Mouse (Mus musculus): Measurements from ENCODE around the gene Itgav. TPM values are rescaled to one million over a fixed set of nuclear protein-coding genes. Genes with fewer than 3 reads are reported as not detected.

The Itgav gene
- polyA plus RNA-seq, 1 experiment from 2014 or later = 75.3 TPM

DNA sequence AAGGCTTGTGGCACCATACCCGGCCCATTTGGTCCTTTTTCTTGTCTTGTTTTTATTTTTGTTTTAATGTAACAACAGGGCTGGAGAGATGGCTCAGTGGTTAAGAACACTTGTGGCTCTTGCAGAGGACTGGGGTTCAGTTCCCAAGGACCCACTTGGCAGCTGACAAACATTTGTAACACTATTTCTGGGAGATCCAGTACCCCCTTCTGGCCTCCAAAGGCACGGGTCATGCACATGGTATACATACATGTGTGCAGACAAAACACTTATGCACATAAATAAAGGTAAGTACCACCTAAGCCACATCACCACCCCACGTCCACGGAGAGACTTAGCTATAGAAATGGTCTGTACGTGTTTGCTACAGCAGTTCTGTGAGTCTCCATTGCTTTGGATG lies 12.6 kb downstream of the Itgav start:
- Histone ChIP-seq H3K4me2 (ENCODE audit: low read depth, low read length) (no peak overlapping the region), H3K9ac (ENCODE audit: low read length) (no peak overlapping the region), H3K27me3 (ENCODE audit: control insufficient read depth, insufficient read depth, low read depth, low read length) (no peaks in the 10 kb centered on the region), H3K4me3 (ENCODE audit: low read length) (no peak overlapping the region), H3K4me1 (replicated peaks; ENCODE audit: control insufficient read depth, insufficient read depth, low read length) (peaks cover 22% of the 10 kb centered on the region), H3K36me3 (ENCODE audit: control insufficient read depth, insufficient read depth, low read length) (peaks cover 8% of the 10 kb centered on the region), H3K9me3 (ENCODE audit: control insufficient read depth, low read length) (no peaks in the 10 kb centered on the region), H3K27ac (ENCODE audit: low read length) (no peak overlapping the region)
- ATAC-seq (ENCODE audit: low read depth) = no peak
- 89% methylated on average over 5 of the region's 5 CpGs for WGBS

DNA sequence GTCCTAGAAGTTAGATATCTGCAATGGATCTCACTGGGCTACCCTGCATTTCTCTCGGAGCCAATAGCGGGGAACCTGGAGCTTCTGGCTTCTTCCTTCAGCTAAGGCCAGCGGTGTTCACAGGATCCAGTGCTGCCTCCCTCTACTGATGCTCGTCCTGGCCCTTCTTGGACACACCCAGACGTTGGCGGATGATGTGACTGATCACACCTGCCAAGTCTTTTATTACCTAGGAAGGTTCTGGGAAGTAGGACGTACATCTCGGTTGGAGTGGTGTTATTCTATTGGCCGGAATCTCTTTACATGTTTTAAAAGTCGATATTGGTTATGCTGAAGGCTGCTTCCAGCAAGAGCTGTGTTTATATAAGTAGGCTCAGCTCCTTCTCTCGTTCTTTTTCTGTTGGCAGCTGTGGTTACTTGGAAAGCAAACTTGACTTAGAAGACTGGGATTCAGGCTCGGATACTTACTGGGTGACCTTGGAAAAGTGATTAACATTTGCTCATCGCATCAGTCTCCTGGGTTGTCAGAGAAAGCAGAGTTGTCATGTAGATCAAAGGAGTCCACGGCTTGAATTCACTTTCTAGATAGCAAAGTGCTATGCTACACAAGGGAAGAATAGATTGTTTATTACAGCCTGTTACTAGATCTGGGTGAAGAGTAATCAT lies 14.5 kb downstream of the Itgav start:
- no peaks in the 10 kb centered on the region for H3K9me3 ChIP-seq (ENCODE audit: control insufficient read depth, low read length)
- no peak overlapping the region for H3K27ac ChIP-seq (ENCODE audit: low read length)
- no peaks in the 10 kb centered on the region for H3K27me3 ChIP-seq (ENCODE audit: control insufficient read depth, insufficient read depth, low read depth, low read length)
- H3K4me2 ChIP-seq (ENCODE audit: low read depth, low read length) = no peak overlapping the region
- ATAC-seq (ENCODE audit: low read depth) = no peak
- peaks cover 26% of the 10 kb centered on the region for H3K4me1 ChIP-seq (replicated peaks; ENCODE audit: control insufficient read depth, insufficient read depth, low read length)
- H3K36me3 ChIP-seq (ENCODE audit: control insufficient read depth, insufficient read depth, low read length) = peaks cover 8% of the 10 kb centered on the region
- no peak overlapping the region for H3K4me3 ChIP-seq (ENCODE audit: low read length)
- 69% methylated on average over 14 of the region's 14 CpGs for WGBS
- no peak overlapping the region for H3K9ac ChIP-seq (ENCODE audit: low read length)

DNA sequence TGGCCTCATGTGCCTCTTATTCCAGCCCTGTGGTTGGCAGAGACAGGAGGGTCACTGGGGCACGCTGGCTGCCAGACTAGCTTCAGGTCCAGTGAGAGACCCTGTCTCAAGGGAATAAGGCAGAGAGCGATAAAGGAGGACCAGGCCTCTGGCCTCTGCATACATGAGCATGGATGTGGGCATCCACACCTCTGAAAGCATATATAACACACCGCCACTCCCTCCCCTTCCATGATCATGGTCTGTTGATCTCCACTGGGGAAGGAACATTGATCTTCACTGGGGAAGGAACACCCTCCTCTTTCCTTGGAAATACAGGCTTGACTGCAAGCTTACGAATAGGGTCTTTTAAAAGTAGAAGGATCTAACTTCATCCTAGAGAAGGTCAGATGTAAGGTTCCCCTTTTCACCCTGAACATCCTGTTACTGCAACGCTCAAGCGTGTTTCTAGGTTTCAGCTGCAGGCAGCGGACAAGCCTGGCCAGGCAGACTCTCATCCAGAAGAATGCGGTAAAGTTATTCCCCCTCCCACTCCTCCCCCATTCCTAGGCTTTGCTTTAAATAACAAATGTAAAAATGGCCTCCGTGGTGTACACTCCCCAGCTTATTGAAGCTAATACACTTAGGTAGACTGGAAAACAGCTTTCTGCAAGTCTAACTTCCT lies 15.4 kb downstream of the Itgav start:
- Histone ChIP-seq H3K4me2 (ENCODE audit: low read depth, low read length) (no peak overlapping the region), H3K27ac (ENCODE audit: low read length) (no peak overlapping the region), H3K9me3 (ENCODE audit: control insufficient read depth, low read length) (no peaks in the 10 kb centered on the region), H3K4me3 (ENCODE audit: low read length) (no peak overlapping the region), H3K4me1 (replicated peaks; ENCODE audit: control insufficient read depth, insufficient read depth, low read length) (peaks cover 26% of the 10 kb centered on the region), H3K27me3 (ENCODE audit: control insufficient read depth, insufficient read depth, low read depth, low read length) (no peaks in the 10 kb centered on the region), H3K36me3 (ENCODE audit: control insufficient read depth, insufficient read depth, low read length) (peaks cover 8% of the 10 kb centered on the region), H3K9ac (ENCODE audit: low read length) (no peak overlapping the region)
- WGBS = 58% methylated on average over 9 of the region's 9 CpGs
- ATAC-seq (ENCODE audit: low read depth) = peak; percentile 21; the same call in 1 of the 2 replicates

DNA sequence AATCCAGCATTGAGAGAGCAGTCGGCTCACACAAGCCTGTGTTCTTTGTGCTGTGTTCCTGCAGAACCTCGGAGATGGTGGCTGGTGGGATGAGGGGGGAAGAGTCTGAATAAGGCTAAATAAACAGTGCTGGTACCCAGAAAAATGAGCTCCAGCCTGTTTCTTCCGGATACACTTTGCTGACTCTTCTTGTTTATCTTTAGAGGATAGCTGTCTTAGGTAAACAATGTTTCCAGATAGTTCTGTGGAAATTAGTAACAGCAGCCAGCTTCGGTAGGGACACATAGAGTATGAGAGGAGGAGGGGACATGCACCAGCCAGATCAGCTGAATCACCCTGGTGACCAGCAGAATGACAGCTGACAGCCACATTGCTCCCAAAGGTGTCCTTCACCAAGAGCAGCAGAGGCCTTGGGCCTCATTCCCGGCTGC lies 16.4 kb downstream of the Itgav start:
- WGBS = 19% methylated on average over 5 of the region's 5 CpGs
- no peak overlapping the region for H3K27ac ChIP-seq (ENCODE audit: low read length)
- H3K9ac ChIP-seq (ENCODE audit: low read length) = no peak overlapping the region
- H3K4me3 ChIP-seq (ENCODE audit: low read length) = no peak overlapping the region
- peaks cover 26% of the 10 kb centered on the region for H3K4me1 ChIP-seq (replicated peaks; ENCODE audit: control insufficient read depth, insufficient read depth, low read length)
- H3K27me3 ChIP-seq (ENCODE audit: control insufficient read depth, insufficient read depth, low read depth, low read length) = no peaks in the 10 kb centered on the region
- H3K4me2 ChIP-seq (ENCODE audit: low read depth, low read length) = no peak overlapping the region
- H3K9me3 ChIP-seq (ENCODE audit: control insufficient read depth, low read length) = no peaks in the 10 kb centered on the region
- peaks cover 8% of the 10 kb centered on the region for H3K36me3 ChIP-seq (ENCODE audit: control insufficient read depth, insufficient read depth, low read length)
- ATAC-seq (ENCODE audit: low read depth) = no peak

DNA sequence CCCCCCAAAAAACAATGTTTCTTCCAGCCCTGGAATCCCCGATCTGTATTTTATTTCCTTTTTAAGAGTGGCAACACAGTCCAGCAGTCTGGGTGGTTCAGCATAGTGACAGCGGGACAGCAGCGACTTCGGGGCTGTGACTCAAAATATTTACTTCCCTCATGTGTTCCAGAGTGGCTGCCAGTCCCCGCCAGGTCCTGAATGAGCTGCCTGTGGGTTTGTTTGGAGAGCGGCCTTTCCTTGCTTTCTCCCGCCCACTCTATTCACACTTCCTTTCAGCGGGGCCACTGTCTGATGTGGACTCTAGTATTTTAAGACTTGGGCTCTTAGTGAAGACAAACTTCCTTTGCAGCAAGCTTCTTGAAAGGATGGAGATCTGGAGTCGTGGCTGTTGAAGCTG lies 18.0 kb downstream of the Itgav start:
- Histone ChIP-seq H3K9me3 (ENCODE audit: control insufficient read depth, low read length) (no peaks in the 10 kb centered on the region), H3K4me2 (ENCODE audit: low read depth, low read length) (peak overlapping the region; percentile 9; the same call in 1 of the 2 replicates), H3K4me3 (ENCODE audit: low read length) (no peak overlapping the region), H3K4me1 (replicated peaks; ENCODE audit: control insufficient read depth, insufficient read depth, low read length) (peaks cover 26% of the 10 kb centered on the region), H3K27me3 (ENCODE audit: control insufficient read depth, insufficient read depth, low read depth, low read length) (no peaks in the 10 kb centered on the region), H3K27ac (ENCODE audit: low read length) (peak overlapping the region; percentile 55; the same call in 1 of the 2 replicates), H3K9ac (ENCODE audit: low read length) (no peak overlapping the region), H3K36me3 (ENCODE audit: control insufficient read depth, insufficient read depth, low read length) (peaks cover 2% of the 10 kb centered on the region; the same call in 1 of the 2 replicates)
- ATAC-seq (ENCODE audit: low read depth) = peak; percentile 83
- 7% methylated on average over 9 of the region's 9 CpGs for WGBS

DNA sequence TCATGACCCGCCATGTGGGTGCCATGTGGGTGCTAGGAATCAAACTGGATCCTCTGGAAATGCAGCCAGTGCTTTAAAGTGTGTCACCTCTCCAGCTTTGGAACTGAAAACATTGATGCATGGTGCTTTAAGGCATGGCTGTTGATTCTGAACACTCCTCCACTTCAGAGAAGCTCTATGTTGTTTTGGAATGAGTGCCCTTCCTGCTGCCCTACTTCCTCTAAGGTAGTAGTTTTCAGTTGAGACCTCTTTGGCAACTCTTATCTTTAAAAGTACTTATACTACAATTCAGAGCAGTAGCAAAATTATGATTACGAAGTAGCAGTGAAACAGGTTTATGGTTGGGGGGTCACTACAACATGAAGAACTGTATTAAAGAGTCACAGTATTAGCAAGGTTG lies 18.6 kb downstream of the Itgav start:
- Histone ChIP-seq H3K4me3 (ENCODE audit: low read length) (no peak overlapping the region), H3K4me2 (ENCODE audit: low read depth, low read length) (no peak overlapping the region), H3K9ac (ENCODE audit: low read length) (no peak overlapping the region), H3K4me1 (replicated peaks; ENCODE audit: control insufficient read depth, insufficient read depth, low read length) (peaks cover 26% of the 10 kb centered on the region), H3K9me3 (ENCODE audit: control insufficient read depth, low read length) (no peaks in the 10 kb centered on the region), H3K27ac (ENCODE audit: low read length) (0 out of 2 replicates have a peak overlapping the region, but pooled peaks have one; percentile 55), H3K27me3 (ENCODE audit: control insufficient read depth, insufficient read depth, low read depth, low read length) (no peaks in the 10 kb centered on the region), H3K36me3 (ENCODE audit: control insufficient read depth, insufficient read depth, low read length) (peaks cover 2% of the 10 kb centered on the region; the same call in 1 of the 2 replicates)
- WGBS = 94% methylated on average over 2 of the region's 2 CpGs
- no peak for ATAC-seq (ENCODE audit: low read depth)

DNA sequence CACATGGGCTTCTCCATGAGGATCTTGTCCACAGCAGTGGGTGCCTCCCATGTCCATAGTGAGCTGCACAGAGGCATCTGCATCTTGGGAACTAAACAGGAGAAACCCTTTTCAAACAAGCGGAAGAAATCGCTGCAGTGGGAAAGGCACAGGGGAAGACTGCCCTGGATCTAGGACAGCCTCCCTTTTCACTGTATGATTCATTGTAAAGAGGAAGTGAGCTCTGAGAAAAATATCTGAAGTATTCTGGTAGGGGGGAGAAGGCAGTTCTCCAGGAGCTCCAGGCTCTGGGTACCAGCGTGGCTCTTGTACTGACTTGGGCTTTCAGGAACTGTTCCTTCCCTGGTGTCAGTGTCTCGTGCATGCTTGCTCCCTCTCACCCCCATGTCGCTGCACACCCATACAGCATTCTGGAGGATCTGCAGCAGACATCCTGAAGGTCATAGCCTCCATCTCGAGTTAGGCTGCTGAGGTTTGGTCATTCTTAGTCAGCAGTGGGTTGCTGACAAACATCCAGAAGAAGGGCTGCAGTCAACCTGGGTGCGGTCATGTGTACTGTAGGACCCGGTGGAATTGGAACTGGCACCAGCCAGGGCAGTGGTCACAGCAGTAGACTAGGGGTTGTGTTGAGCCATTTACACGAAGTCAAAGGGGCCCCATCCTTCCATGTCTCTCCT lies 20.2 kb downstream of the Itgav start:
- Histone ChIP-seq H3K4me3 (ENCODE audit: low read length) (no peak overlapping the region), H3K27me3 (ENCODE audit: control insufficient read depth, insufficient read depth, low read depth, low read length) (no peaks in the 10 kb centered on the region), H3K4me2 (ENCODE audit: low read depth, low read length) (no peak overlapping the region), H3K9me3 (ENCODE audit: control insufficient read depth, low read length) (no peaks in the 10 kb centered on the region), H3K27ac (ENCODE audit: low read length) (no peak overlapping the region), H3K9ac (ENCODE audit: low read length) (no peak overlapping the region), H3K36me3 (ENCODE audit: control insufficient read depth, insufficient read depth, low read length) (0 out of 2 replicates have a peak, but pooled peaks cover 5% of the 10 kb centered on the region), H3K4me1 (replicated peaks; ENCODE audit: control insufficient read depth, insufficient read depth, low read length) (peaks cover 22% of the 10 kb centered on the region)
- WGBS = 72% methylated on average over 9 of the region's 9 CpGs
- ATAC-seq (ENCODE audit: low read depth) = peak; percentile 24; the same call in 1 of the 2 replicates

DNA sequence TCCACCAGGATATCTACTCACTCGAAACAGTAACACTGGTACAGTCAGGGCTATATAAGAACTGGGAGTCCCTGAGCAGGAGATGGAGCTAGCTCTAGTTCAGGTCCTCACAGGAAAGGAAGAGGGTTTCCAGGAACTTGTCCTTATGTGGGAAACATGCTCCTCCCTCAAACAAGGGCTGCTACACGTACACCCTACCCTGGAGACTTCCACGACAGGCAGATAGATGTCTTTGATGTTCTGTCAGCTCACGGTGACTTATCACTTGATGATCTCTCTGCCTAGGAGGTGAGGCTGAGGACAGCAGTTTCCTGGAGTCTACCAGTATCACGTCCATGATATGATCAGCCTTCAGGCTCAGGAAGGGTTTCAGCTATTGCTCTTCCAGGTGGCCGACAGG lies 21.1 kb downstream of the Itgav start:
- Histone ChIP-seq H3K27ac (ENCODE audit: low read length) (no peak overlapping the region), H3K4me3 (ENCODE audit: low read length) (no peak overlapping the region), H3K36me3 (ENCODE audit: control insufficient read depth, insufficient read depth, low read length) (0 out of 2 replicates have a peak, but pooled peaks cover 5% of the 10 kb centered on the region), H3K9me3 (ENCODE audit: control insufficient read depth, low read length) (no peaks in the 10 kb centered on the region), H3K4me2 (ENCODE audit: low read depth, low read length) (no peak overlapping the region), H3K4me1 (replicated peaks; ENCODE audit: control insufficient read depth, insufficient read depth, low read length) (peaks cover 17% of the 10 kb centered on the region), H3K9ac (ENCODE audit: low read length) (no peak overlapping the region), H3K27me3 (ENCODE audit: control insufficient read depth, insufficient read depth, low read depth, low read length) (no peaks in the 10 kb centered on the region)
- no peak for ATAC-seq (ENCODE audit: low read depth)
- WGBS = 52% methylated on average over 6 of the region's 6 CpGs

DNA sequence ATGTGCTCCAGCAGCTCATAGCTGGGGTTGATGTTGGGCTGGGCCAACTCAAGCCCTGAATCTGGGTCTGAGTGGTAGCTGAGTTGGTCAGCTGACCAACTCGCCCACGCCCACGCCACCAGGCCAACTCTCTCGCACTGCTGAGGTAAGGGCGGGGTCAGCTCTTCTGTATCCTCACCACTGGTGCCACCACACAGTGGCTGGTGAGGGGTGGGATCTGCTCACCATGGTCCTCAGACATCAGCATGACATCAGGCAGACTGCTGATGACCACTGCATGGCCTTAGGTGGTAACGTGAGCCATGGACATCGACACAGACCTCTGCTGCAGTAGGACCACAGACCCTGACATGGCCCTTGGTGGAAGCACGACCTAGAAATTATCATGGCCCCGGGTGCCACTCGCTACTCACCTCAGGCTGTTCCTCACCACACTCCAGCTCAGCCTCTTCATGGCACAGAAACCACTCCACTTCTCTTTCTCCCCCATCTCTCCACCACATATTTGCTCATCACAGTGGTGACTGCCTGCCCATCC lies 24.5 kb downstream of the Itgav start:
- no peak overlapping the region for H3K4me2 ChIP-seq (ENCODE audit: low read depth, low read length)
- peaks cover 4% of the 10 kb centered on the region; the same call in 1 of the 2 replicates for H3K4me1 ChIP-seq (replicated peaks; ENCODE audit: control insufficient read depth, insufficient read depth, low read length)
- no peaks in the 10 kb centered on the region for H3K27me3 ChIP-seq (ENCODE audit: control insufficient read depth, insufficient read depth, low read depth, low read length)
- no peaks in the 10 kb centered on the region for H3K9me3 ChIP-seq (ENCODE audit: control insufficient read depth, low read length)
- 0 out of 2 replicates have a peak, but pooled peaks cover 5% of the 10 kb centered on the region for H3K36me3 ChIP-seq (ENCODE audit: control insufficient read depth, insufficient read depth, low read length)
- WGBS = 92% methylated on average over 10 of the region's 10 CpGs
- no peak overlapping the region for H3K4me3 ChIP-seq (ENCODE audit: low read length)
- ATAC-seq (ENCODE audit: low read depth) = no peak
- no peak overlapping the region for H3K9ac ChIP-seq (ENCODE audit: low read length)
- no peak overlapping the region for H3K27ac ChIP-seq (ENCODE audit: low read length)
